Mouse (Mus musculus): ENCODE data around the gene Dusp6. TPM values are rescaled to one million over a fixed set of nuclear protein-coding genes. Genes with fewer than 3 reads are reported as not detected.
A peak's percentile ranks its signal among the peaks of the same experiment; 100 is the strongest.
"Not testable (repeated sequence)": the region's sequence is repeated elsewhere in the genome, so short reads cannot be mapped to it uniquely, and the experiment has no call there.

Gene Dusp6
- total RNA-seq (2022): 1 to 10 TPM; 7.3 to 9.8 (median 8.5) TPM

DNA sequence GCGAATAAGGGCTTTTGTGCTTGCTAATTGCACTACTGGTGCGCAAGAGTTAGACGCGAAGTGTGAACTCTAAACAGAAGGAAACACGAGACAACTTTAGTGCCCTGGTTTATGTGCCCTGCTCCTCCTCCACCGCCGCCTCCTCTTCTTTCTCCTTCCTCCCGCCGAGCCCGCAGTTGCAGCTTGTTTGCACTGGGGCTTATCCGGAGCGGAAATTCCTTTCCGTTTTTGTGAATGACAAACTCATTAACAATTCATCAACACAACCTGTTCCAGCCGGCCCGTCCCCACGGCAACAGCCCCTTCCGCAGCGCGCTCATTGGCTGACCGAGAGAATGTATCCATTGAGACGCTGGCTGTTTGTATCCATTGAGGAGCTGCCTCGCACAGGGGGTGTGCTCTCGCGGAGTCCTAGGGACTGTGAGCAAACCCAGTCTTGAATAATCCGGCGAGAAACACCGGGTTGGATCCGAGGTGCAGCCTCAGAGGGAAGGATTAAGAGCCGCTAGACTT lies at the start of gene Dusp6:
Gene Dusp6 (plus strand): TSS at position 365 of the 513 bp plus-strand sequence.
- DNase-seq (ENCODE audit: low spot score in 2 of 2): peak; percentile 86 to 88

DNA sequence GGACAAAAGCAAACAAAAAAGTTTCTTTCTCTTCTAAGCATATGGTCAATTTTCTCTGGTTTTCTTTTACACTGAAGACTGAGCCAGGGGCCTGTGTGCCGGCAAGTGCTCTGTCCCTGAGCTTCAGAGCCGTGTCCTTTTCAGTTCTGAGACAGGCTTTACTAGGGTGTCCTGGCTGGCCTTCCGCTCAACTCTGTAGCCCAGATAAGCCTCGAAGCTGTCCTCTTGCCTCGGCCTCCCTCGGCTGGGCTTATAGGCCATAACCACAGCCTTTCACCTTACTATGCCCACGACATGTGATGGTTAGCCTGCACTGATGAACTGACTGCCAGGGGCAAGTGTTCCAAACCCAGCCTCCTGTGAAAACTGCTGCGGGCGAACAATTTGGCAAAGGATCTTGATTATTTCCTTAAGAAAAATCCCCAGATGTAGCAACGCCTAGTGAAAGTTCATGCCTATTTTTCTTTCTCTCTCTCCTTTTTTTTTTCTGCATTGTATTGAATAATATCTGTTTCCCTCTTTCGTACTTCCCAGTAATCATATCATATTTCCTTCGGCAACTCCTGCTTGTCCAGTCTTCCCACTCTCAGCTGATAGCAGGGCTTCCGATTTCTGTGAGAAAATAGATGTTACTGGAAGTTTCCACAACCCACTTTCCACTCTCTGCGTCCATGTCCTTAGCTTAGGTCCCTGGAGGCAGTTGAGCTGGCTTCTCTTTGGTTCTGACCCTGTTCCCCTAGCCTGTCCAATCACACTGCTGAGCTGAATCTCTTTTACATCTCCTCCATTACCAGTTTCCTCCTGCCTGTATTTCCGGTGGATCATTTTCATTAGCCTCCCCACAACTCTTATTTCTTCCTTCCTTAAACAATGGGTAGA lies 48.4 kb upstream of the Dusp6 start:
- no peak for DNase-seq (ENCODE audit: low spot score in 2 of 2)

DNA sequence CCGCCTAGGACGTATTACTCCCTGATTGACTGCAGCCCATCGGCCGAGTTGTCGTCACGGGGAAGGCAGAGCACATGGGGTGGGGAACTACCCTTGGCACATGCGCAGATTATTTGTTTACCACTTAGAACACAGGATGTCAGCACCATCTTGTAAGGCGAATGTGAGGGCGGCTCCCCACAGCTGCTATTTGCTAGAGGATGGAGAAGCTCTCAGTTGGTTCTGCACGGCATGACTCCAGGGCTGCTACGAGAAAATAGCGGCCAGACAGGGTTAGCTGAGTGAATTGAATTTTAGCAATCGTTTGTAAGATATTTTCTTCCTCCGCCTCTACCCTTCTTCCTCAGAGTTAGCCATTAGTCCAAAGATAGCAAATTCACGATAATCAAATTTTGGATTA lies 46.5 kb upstream of the Dusp6 start:
- not testable (repeated sequence) for DNase-seq (ENCODE audit: low spot score in 2 of 2)

DNA sequence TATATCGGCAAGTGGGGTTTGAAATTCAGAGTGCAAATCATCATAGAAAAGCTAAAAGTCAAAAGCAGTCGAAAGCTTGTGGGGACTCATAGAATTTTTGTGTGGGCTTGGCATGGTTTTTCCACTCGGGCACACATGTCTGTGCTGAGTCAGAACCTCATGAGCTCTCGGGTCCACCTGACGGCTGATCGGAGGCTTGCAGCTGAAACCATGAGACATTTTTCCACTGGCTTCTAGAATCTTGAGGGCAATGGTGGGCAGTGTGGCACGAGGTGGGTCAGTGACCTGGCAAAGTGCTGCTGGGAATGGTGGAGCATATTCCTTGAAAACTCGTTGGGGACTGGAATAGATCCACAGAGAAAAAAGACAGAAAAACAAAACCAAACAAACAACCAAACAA lies 41.5 kb upstream of the Dusp6 start:
- no peak for DNase-seq (ENCODE audit: low spot score in 2 of 2)

DNA sequence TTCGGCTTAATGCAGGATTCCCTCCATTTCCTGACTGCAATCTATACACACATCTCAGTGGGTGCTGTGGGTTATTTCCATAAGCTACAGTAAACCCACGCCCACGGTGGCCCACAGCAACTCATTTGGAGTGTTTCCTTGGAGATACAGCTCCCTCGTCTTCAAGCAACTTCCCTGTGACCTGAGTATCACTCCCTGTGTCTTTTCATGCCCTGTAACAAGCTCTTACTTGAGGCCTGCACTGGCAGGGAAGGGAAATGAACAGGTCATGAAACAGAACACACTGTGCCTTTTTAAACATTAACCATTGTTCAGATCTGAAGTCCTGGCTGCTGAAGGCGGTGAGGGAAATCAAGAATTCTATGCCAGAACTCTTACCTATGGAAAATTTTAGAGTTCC lies 40.3 kb upstream of the Dusp6 start:
- DNase-seq (ENCODE audit: low spot score in 2 of 2): no peak

DNA sequence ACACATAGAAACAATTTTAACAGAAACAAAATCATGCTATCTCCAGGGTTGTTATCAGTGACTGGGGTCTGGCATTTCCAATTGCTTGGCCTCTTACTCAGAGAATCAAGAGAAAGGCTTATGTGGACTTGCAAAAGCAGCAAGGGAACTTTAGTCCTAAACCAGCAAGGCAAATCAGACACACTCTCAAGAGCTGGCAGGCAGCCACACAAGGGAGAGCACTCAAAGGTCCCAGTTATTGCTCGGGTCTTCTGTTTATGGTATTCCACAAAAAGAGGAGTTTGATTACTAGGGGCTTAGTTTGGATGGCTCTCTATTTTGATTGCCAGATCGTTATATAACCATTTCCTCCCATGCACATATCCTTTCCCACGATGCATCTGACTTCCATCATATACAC lies 38.8 kb upstream of the Dusp6 start:
- DNase-seq (ENCODE audit: low spot score in 2 of 2): no peak

DNA sequence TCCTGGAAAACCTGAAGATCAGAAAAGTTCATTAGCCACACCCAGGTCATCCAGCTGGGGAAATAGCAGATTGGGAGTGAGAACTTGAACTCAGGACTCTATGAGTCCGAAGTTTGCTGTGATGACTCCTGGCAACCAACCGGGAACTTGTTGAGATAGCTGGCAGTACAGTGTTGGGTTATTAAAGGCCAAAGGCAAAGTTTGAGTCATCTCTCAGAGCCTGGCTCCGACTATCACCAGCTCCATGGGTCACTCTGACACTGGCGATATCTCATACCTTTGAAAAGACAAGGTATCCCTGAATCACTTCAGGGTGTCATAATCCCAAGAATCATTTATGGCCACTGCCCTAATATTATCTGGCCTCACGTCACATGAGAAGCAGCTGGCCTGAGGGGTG lies 36.2 kb upstream of the Dusp6 start:
- DNase-seq (ENCODE audit: low spot score in 2 of 2): no peak

DNA sequence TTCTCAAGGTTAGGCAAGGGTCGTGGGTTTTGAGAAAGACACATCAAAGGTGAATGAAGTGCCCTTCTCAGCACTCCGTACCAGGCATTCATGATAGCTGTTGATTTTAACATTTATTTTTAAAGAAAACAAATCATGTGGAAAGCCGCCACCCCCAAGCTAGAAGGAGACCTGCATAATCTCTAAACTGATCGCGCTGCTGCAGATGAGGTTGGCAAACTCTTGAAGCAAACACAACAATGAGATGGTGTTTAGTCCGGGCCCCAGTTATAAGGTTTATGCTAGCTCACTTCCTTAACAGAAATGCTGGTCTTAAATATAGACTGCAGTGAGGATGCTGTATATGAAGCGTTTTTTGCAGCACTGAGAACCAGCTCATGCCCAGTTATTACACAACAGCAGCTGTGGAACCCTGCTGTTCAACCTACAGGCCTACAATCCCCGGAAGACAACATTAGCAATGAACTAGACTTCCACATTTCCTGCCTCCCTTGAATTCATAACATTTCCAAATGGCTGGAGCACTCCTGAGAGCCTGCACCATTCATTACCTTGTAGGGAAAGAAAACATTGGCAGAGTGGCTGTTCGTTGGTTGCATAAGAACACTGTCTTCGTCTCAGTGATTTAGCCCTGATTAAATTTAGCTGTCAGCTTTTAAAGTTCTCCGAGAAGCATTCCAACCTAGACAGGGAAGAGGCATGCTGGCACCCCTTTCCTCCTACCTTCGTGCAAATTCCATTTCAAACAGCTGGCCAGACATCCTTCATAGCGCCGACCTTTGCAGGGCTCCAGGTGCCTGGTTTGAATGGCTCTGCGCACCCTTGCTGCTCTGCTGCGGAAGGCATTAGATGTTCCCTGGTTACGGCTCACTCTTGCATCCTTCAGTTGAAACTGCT lies 34.8 kb upstream of the Dusp6 start:
- no peak for DNase-seq (ENCODE audit: low spot score in 2 of 2)

DNA sequence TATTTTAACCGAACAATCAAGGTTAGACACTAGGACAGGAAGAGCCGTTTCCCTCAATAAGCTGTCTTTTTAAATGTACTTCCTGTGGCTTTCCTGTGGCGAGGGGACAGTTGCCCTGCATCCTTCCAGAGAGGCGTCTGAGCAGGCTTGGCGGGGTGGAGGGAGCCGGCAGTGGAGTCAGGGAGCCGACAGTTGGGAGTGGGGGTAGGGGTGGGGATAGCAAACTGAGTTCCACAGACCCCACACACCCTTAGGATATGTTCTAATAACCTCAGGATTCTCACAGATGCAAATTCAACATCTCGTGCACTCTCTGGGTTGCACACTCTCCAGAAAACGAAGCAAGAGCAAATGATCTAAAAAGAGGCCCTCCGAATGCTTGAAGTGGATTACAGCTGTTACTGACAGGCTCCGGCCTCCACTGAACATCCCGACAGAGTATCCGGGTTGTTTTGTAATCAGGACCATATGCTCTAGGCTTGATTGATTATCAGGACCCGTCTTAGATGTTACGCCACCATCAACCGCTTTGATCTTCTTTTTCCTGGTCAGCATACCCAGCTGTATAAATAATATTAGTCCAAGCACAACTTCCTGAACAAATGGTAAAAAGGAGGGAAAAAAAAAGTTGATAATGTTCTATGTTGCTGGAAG lies 33.9 kb upstream of the Dusp6 start:
- DNase-seq (ENCODE audit: low spot score in 2 of 2): no peak

DNA sequence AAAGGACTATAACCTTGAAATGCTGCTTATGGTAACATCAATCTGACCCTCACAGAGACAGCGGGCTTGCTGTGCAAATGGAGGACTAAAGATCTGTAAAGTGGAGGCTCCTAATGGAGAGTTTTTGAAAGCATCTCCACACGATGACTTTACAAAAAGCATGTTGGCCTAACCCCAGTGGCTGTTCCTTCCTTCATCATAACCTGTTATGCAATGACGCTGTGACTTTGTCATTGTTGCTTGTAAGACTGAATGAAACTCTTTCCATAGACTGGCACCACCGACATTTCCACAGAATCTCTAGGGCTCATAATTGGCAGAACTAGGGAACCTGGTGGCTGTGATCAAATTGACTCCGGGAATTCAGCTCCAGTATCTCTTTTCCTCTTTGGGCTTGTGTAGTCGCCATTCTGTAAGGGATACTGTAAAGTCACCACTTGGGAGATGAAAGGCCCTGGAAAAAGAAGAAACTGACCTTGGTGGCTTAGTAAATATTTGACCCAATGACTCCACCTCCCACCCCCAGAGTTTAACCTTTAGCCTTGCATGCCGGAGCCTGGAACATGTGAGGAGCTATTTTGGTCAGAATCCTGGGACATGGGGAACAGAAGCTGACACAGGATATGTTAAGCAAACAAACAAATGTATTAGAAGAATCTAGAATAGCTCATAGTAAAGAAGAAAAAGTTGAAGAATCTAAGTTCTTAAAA lies 30.4 kb upstream of the Dusp6 start:
- no peak for DNase-seq (ENCODE audit: low spot score in 2 of 2)

DNA sequence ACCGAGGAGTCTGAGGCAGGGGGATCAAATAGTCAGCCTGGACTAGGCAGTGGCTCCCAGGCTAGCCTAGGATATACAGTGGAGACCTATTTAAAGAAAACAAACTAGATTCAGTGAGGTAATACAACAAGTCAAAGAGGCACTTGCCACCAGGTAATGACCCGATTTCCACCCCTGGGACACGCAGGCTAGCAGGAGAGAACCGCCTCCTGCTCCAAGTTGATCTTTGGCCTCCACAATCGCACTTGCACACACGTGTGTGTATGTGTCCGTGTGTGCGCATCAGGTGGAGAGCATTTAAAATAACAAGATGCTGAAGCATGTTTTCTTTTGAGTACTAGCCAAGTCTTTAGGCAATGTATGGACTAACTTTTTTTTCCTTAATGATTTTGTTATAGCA lies 28.7 kb upstream of the Dusp6 start:
- DNase-seq (ENCODE audit: low spot score in 2 of 2): no peak

DNA sequence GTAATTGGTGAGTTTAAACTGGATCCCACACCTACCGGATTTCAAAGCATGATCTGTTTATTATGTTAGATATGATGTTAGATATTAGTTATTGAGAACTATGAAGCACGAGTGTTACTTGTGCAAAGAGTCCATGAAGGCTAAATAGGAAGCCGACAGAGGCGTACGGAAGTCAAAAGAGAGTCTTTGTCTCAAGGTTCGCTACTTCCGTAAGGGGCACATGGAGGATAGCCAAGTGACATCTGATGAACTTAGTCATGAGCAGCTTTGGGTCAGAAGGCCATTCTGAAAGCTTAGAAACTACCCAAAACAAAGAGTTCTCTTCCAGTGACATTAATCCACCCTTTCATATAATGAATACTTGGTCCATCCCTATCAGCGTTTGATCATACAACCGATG lies 27.9 kb upstream of the Dusp6 start:
- DNase-seq (ENCODE audit: low spot score in 2 of 2): no peak

DNA sequence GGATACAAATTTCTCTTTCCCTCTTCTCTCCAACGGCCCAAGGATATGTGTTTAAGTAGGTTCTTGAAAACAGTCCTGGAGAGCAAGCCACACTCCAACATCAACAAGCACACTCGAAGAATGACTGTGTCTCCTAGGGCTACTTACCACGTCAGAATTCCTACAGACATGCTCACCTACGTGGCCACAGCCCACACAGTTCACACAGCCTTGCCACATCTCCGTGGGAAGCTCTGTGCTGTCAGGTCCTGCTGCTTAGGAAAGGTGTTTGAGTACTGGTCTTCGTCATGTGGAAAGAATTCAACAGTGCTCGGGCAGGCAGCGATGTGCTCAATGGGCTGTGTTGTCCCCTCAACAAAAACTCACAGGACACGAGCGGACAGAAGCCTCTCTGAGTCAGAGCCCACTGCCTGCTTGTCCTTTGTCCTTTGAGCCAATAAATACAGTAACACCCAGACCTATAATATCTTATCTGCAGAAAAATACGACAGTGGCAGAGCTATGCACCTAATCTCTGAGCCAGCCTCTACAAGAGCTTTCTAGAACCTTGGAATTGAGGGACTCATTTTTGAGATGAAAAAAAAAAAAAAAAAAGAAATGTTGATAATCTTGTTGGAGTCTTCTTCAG lies 25.7 kb upstream of the Dusp6 start:
- no peak for DNase-seq (ENCODE audit: low spot score in 2 of 2)

DNA sequence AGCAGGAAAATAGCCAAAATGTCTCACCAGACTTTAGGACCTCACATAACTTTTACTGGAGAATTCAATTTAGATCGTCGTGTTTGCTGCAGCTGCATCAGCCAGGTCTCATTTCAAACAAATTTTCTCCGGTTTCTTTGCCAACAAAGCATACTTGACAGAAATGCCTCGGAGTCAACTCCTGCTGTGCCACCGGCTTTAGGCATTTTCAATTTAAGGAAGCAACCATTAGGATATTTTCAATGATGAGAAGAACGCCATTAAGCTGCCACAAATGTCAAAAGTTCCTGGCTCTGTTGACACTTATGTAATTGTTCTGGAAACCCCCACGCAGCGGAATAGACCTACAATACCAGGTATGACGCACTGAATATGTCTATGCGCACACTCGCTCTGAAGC lies 24.5 kb upstream of the Dusp6 start:
- no peak for DNase-seq (ENCODE audit: low spot score in 2 of 2)

DNA sequence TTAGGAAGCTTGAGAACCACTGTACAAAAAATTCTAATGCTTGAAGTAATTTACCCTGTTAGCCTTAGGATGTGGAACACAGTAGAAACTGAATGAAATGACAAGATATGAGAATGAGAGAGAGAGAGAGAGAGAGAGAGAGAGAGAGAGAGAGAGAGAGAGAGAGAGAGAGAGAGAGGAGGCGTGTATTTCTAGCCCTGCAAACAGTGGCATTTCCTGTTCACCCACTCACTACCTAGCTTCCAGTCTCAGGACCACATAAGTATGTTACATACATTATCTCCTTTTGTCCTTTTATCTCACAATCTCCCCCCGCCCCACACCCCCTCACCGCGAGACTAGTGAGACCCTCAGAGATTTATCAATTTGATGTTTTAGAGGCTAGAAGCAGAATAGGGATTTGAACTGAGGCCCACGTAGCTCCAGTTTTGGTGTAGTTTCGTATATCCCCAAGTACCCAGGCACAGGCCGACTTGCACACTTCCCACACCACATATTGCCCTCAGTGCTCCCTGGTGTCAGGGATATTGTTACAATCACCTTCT lies 21.7 kb upstream of the Dusp6 start:
- DNase-seq (ENCODE audit: low spot score in 2 of 2): no peak

DNA sequence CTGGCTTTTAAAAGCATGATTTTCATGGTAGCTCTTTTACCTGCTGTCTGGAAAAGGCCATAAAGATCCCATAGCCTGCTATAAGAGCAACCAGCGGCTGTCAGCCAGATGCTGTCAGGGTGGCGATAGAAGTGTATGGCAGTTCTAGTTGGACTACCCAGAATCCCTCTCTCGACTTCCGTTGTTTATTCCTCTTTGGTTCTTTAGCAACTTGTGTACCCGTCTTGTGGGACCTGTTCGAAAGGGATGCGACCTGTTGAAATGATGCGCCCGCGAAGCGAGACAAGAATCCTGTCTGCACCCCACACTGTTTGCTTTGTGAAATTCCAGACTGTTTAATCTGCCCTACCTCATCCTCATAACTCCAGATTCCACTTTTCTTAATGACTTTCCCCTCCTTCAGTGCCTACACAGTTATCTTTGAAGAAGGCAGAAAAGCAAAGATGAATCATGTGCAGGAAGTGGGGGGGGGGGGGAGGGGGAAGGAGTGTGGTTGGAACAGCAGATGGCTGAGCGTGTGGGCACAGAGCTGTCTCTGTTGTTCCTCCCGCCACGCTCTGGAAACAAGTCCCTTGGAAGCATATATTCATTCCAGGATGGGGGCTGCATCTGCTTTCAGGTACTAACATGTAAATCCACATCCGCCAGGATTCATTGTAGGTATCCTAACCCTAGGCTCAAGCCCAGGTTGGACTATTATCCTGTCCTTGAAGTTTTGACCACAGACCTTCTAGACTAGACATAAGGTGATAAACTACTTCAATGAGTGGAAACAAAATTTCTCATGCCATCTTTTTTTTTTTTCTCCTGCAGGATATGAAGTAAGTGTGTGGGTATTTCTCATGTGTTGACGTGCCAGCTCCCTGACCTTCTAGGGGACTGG lies 21.0 kb upstream of the Dusp6 start:
- no peak for DNase-seq (ENCODE audit: low spot score in 2 of 2)

DNA sequence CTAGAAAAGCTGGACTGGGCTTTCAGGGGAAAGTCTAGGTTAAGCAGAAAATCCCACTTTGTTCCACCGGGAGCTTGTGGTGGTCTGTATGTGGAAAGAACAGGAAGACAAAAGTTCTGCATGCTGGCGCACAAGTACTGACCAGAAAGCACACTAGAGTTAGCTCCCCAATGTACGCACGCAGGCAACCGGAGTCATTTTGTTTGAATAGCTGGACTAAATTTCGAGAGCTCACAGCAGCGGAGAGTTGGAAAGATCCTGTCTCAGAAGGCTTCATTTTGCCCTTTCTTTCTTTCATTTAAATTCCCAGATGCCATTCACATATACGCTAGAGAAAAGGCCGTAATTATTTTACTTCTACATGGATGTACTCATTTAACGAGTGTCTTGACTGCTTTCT lies 20.3 kb upstream of the Dusp6 start:
- no peak for DNase-seq (ENCODE audit: low spot score in 2 of 2)

DNA sequence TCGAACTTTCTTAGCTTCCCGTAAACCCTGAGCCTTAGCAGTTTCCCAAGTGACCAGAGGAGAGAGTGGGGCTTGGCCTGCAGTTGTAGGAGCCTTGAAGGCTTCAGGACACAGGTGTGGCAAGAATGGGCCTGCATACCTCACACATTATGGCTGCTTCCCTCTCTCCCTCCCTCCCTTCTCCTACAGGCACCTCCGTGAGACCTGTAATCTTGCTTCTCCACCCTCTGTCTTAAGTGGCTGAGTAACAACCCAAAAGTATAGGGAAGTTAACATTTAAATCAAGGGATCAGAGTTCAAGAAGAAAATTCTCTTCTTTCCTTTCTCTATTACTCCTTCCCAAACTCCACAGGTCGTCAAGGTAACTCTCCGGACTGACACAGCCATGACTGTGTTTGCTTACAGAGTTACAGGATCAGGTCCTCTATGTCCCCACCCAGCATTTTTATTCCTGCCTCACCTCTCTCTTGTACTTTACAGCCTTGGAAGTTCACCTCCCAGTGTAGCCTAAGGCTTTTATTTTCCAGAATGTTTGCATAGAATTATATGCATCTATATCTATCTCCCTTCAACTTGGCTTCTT lies 19.0 kb upstream of the Dusp6 start:
- no peak for DNase-seq (ENCODE audit: low spot score in 2 of 2)
